Mouse (Mus musculus) stomach, postnatal 0 days (tissue): ENCODE measurements around the gene Rock2.
A peak's percentile ranks its signal among the peaks of the same experiment; 100 is the strongest.

Source experiments
- CTCF ChIP-seq: IDR thresholded peaks from 2 replicates; pipeline ENCODE4 v1.5.1; 2016; ENCODE audit warnings: antibody characterized with exemption, low read depth, mild to moderate bottlenecking, moderate library complexity
- EP300 ChIP-seq: optimal IDR thresholded peaks from 2 replicates; pipeline ENCODE3; 2016; ENCODE audit warnings: antibody characterized with exemption

GRCm38 (mm10) chr12:17009466-17009865 lies 114.8 kb downstream of the Rock2 start:
- TF ChIP-seq CTCF (peak; percentile 30; the same call in 1 of the 2 replicates), EP300 (no peak)
